Mouse (Mus musculus): ENCODE measurements around the gene Anapc7.

GRCm38 (mm10) chr5:122494449-122494848 lies 73.0 kb downstream of the Anapc7 start:
- TF ChIP-seq POLR2A (IDR thresholded peaks at IDR 0.05; ENCODE audit: low read depth, low read length) (no peak), CTCF (IDR thresholded peaks at IDR 0.05; ENCODE audit: borderline replicate concordance, insufficient read depth, low read length) (no peak)
